Mouse (Mus musculus) myocyte (in vitro differentiated cells): ENCODE data around the gene Usf3.
A peak's percentile ranks its signal among the peaks of the same experiment; 100 is the strongest.

ENCODE experiments used
- CEBPB ChIP-seq: IDR thresholded peaks from 2 replicates; pipeline ENCODE4 v1.6.1; 2011; ENCODE audit warnings: mild to moderate bottlenecking, moderate library complexity; ENCODE audit not compliant: poor library complexity, insufficient read depth, severe bottlenecking
- E2F4 ChIP-seq: IDR thresholded peaks from one replicate; pipeline ENCODE4 v1.6.1; 2011; ENCODE audit warnings: mild to moderate bottlenecking, control low read depth, moderate library complexity; ENCODE audit not compliant: insufficient read depth
- MAX ChIP-seq: IDR thresholded peaks from one replicate; pipeline ENCODE4 v1.6.1; 2011; ENCODE audit warnings: low read depth, mild to moderate bottlenecking, control low read depth
- MYOD1 ChIP-seq, 3 experiments: IDR thresholded peaks; one replicate each; pipeline ENCODE4 v1.6.1; 2011; ENCODE audit warnings: control low read depth in 2 of 3, low read depth in 2 of 3, mild to moderate bottlenecking in 2 of 3, moderate library complexity in 1 of 3; ENCODE audit not compliant: insufficient read length in 2 of 3, control insufficient read depth in 1 of 3
- MYOG ChIP-seq, 3 experiments: IDR thresholded peaks; one replicate each; pipeline ENCODE4 v1.6.1; 2011; ENCODE audit warnings: control low read depth in 2 of 3, low read depth in 2 of 3, mild to moderate bottlenecking in 2 of 3; ENCODE audit not compliant: insufficient read length in 2 of 3, control insufficient read depth in 1 of 3, insufficient read depth in 1 of 3
- POLR2A ChIP-seq: IDR thresholded peaks from one replicate; pipeline ENCODE4 v1.6.1; 2011; ENCODE audit warnings: low read depth, mild to moderate bottlenecking, control low read depth, moderate library complexity; ENCODE audit not compliant: insufficient read length
- POLR2AphosphoS2 ChIP-seq: IDR thresholded peaks from one replicate; pipeline ENCODE4 v1.6.1; 2011; ENCODE audit warnings: low read depth, control low read depth; ENCODE audit not compliant: insufficient read length
- REST ChIP-seq: IDR thresholded peaks from one replicate; pipeline ENCODE4 v1.6.1; 2011; ENCODE audit warnings: mild to moderate bottlenecking, control low read depth, moderate library complexity; ENCODE audit not compliant: insufficient read depth, insufficient read length
- SRF ChIP-seq: IDR thresholded peaks from one replicate; pipeline ENCODE4 v1.6.1; 2011; ENCODE audit warnings: low read depth; ENCODE audit not compliant: control insufficient read depth, insufficient read length
- TCF12 ChIP-seq: IDR thresholded peaks from one replicate; pipeline ENCODE4 v1.6.1; 2011; ENCODE audit warnings: mild to moderate bottlenecking, control low read depth; ENCODE audit not compliant: poor library complexity, insufficient read depth, severe bottlenecking
- TCF3 ChIP-seq: IDR thresholded peaks from one replicate; pipeline ENCODE4 v1.6.1; 2011; ENCODE audit warnings: low read depth, control low read depth; ENCODE audit not compliant: insufficient read length
- USF1 ChIP-seq: IDR thresholded peaks from one replicate; pipeline ENCODE4 v1.6.1; 2011; ENCODE audit warnings: low read depth, mild to moderate bottlenecking, control low read depth, moderate library complexity

- no peak for TF ChIP-seq POLR2A
- no peak for TF ChIP-seq CEBPB
- no peak for TF ChIP-seq MAX
- TF ChIP-seq SRF = no peak
- TF ChIP-seq TCF12 = no peak
- TF ChIP-seq POLR2AphosphoS2 = no peak
- TF ChIP-seq MYOD1 (IDR thresholded peaks at IDR 0.05; ENCODE audit: control insufficient read depth in 1 of 3, insufficient read length in 2 of 3, low read depth in 2 of 3) = no peak
- peak; percentile 78 for TF ChIP-seq USF1
- TF ChIP-seq TCF3 = no peak
- TF ChIP-seq REST = no peak
- no peak for TF ChIP-seq E2F4
- TF ChIP-seq MYOG (IDR thresholded peaks at IDR 0.05; ENCODE audit: control insufficient read depth in 1 of 3, insufficient read depth in 1 of 3, insufficient read length in 2 of 3, low read depth in 2 of 3) = no peak
Measured at GRCm38 (mm10) chr16:44240406-44240805, 67.4 kb downstream of the Usf3 start.
